Mouse (Mus musculus) kidney, adult 2 months (tissue): ENCODE results near the gene Atad5.

Experiments used
- CTCF ChIP-seq: fragments of 200-500 bp; conservative IDR thresholded peaks from 2 replicates; pipeline ENCODE4 v1.5.1; 2011; ENCODE audit warnings: low read depth, mild to moderate bottlenecking, control low read depth, low read length, moderate library complexity, mixed read lengths; ENCODE audit not compliant: insufficient read depth, insufficient read length
- POLR2A ChIP-seq: fragments of 200-500 bp; IDR thresholded peaks from one replicate; pipeline ENCODE4 v1.6.1; 2011; ENCODE audit warnings: low read depth, low read length, control low read depth

GRCm38 (mm10) chr11:80101298-80101697 is 12.1 kb downstream of the Atad5 start:
- TF ChIP-seq CTCF (no peak), POLR2A (no peak)
